Mouse (Mus musculus): ENCODE measurements at regions not wholly inside any gene's neighbourhood (a gene's known extent, or its start where the extent isn't known, plus 50 kb on each side); places are given as distances from the start of the nearest gene placed in this dataset.

- Histone ChIP-seq H3K9ac (replicated peaks; ENCODE audit: low read length) (no peak overlapping the region), H3K4me1 (ENCODE audit: insufficient read depth, low read length) (no peaks in the 10 kb centered on the region), H3K36me3 (ENCODE audit: insufficient read depth, low read length) (no peaks in the 10 kb centered on the region), H3K4me3 (ENCODE audit: low read length) (no peak overlapping the region), H3K27me3 (ENCODE audit: insufficient read depth, low read length) (no peaks in the 10 kb centered on the region), H3K27ac (no peak overlapping the region), H3K4me2 (ENCODE audit: low read depth, low read length) (no peak overlapping the region), H3K9me3 (ENCODE audit: low read length) (no peaks in the 10 kb centered on the region)
- WGBS: 92% methylated on average over 11 of the region's 11 CpGs
- no peak for DNase-seq (ENCODE audit: low spot score)
- no peak for TF ChIP-seq CTCF (IDR thresholded peaks at IDR 0.05; ENCODE audit: low read depth)
- ATAC-seq: no peak
Measured at GRCm38 (mm10) chr9:91151893-91152292, 210.3 kb upstream of the Zic4 start.

DNA sequence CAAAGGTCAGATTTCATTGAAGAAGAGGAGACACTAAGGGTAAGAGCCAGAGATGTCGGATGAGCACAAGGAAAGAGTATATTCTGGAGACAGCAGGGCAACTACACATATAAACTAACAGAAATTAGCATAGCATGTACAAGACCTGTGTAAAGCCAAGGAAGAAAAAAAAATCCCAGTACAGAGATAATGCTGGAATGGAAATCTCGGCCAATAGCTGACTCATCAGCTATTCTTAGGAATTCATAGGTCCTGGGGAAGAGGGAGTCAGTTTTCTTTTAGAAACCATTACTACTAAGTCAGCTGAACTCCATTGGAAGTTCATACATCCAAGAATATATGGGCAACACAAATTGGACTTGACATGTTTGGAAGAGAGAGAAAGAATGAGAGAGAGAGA is 202.9 kb upstream of the Zic4 start:
- Histone ChIP-seq H3K27me3 (ENCODE audit: insufficient read depth, low read length) (no peaks in the 10 kb centered on the region), H3K27ac (no peak overlapping the region), H3K4me1 (ENCODE audit: insufficient read depth, low read length) (no peaks in the 10 kb centered on the region), H3K9me3 (ENCODE audit: low read length) (no peaks in the 10 kb centered on the region), H3K36me3 (ENCODE audit: insufficient read depth, low read length) (no peaks in the 10 kb centered on the region), H3K9ac (replicated peaks; ENCODE audit: low read length) (no peak overlapping the region), H3K4me3 (ENCODE audit: low read length) (no peak overlapping the region), H3K4me2 (ENCODE audit: low read depth, low read length) (no peak overlapping the region)
- 88% methylated on average over 2 of the region's 2 CpGs for WGBS
- TF ChIP-seq CTCF (IDR thresholded peaks at IDR 0.05; ENCODE audit: low read depth): no peak
- no peak for ATAC-seq
- no peak for DNase-seq (ENCODE audit: low spot score)

- TF ChIP-seq CTCF (IDR thresholded peaks at IDR 0.05; ENCODE audit: low read depth): no peak
- DNase-seq (ENCODE audit: low spot score): peak; percentile 26
Measured at GRCm38 (mm10) chr9:91167871-91168270, 194.3 kb upstream of the Zic4 start.

DNA sequence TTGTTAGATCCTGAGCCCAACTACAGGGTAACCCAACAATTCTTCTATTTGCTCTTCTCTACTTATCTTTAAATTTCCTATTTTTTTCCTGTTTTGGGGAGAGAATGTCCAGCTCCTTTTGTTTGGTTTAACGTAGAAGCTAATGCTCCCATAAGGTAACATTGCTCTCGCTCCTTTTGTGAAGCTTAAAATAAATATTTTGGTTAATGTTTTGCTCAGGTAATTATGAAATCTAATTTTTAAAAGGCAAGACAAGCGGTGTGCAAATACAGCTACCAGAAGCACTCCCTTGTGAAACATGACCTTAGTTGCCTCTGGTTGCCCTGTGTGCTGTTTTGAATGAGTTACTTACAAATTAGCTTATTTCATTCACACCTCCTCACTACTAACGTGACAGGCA is 169.0 kb upstream of the Zic4 start:
- H3K9ac ChIP-seq (replicated peaks; ENCODE audit: low read length): no peak overlapping the region
- 87% methylated on average over 4 of the region's 4 CpGs for WGBS

More at GRCm38 (mm10) chr9:91167871-91168270, 194.3 kb upstream of the Zic4 start:
- H3K4me1 ChIP-seq (ENCODE audit: insufficient read depth, low read length): no peaks in the 10 kb centered on the region
- no peak overlapping the region for H3K27ac ChIP-seq
- ATAC-seq: no peak
- no peaks in the 10 kb centered on the region for H3K27me3 ChIP-seq (ENCODE audit: insufficient read depth, low read length)
- no peaks in the 10 kb centered on the region for H3K9me3 ChIP-seq (ENCODE audit: low read length)
- H3K4me3 ChIP-seq (ENCODE audit: low read length): no peak overlapping the region
- H3K4me2 ChIP-seq (ENCODE audit: low read depth, low read length): no peak overlapping the region
- H3K36me3 ChIP-seq (ENCODE audit: insufficient read depth, low read length): no peaks in the 10 kb centered on the region
- no peak overlapping the region for H3K9ac ChIP-seq (replicated peaks; ENCODE audit: low read length)

GRCm38 (mm10) chr9:91193954-91194353 is 168.3 kb upstream of the Zic4 start:
- H3K9me3 ChIP-seq (ENCODE audit: low read length): no peaks in the 10 kb centered on the region
- no peak for TF ChIP-seq CTCF (IDR thresholded peaks at IDR 0.05; ENCODE audit: low read depth)

More for the DNA sequence above, 169.0 kb upstream of the Zic4 start:
- H3K9me3 ChIP-seq (ENCODE audit: low read length): no peaks in the 10 kb centered on the region
- TF ChIP-seq CTCF (IDR thresholded peaks at IDR 0.05; ENCODE audit: low read depth): no peak
- H3K27ac ChIP-seq: no peak overlapping the region
- no peak overlapping the region for H3K4me2 ChIP-seq (ENCODE audit: low read depth, low read length)
- no peak for DNase-seq (ENCODE audit: low spot score)
- ATAC-seq: no peak
- no peaks in the 10 kb centered on the region for H3K27me3 ChIP-seq (ENCODE audit: insufficient read depth, low read length)
- no peaks in the 10 kb centered on the region for H3K4me1 ChIP-seq (ENCODE audit: insufficient read depth, low read length)
- H3K36me3 ChIP-seq (ENCODE audit: insufficient read depth, low read length): no peaks in the 10 kb centered on the region
- H3K4me3 ChIP-seq (ENCODE audit: low read length): no peak overlapping the region

GRCm38 (mm10) chr9:91207281-91207680 is 154.9 kb upstream of the Zic4 start:
- no peak for TF ChIP-seq CTCF (IDR thresholded peaks at IDR 0.05; ENCODE audit: low read depth)
- no peak overlapping the region for H3K9ac ChIP-seq (replicated peaks; ENCODE audit: low read length)
- no peaks in the 10 kb centered on the region for H3K9me3 ChIP-seq (ENCODE audit: low read length)
- H3K4me2 ChIP-seq (ENCODE audit: low read depth, low read length): no peak overlapping the region
- ATAC-seq (no peak), DNase-seq (ENCODE audit: low spot score) (no peak)
- no peak overlapping the region for H3K27ac ChIP-seq
- no peak overlapping the region for H3K4me3 ChIP-seq (ENCODE audit: low read length)
- H3K36me3 ChIP-seq (ENCODE audit: insufficient read depth, low read length): no peaks in the 10 kb centered on the region
- 60% methylated on average over 2 of the region's 2 CpGs for WGBS
- no peaks in the 10 kb centered on the region for H3K4me1 ChIP-seq (ENCODE audit: insufficient read depth, low read length)
- no peaks in the 10 kb centered on the region for H3K27me3 ChIP-seq (ENCODE audit: insufficient read depth, low read length)

More at GRCm38 (mm10) chr9:91193954-91194353, 168.3 kb upstream of the Zic4 start:
- no peak overlapping the region for H3K4me2 ChIP-seq (ENCODE audit: low read depth, low read length)
- DNase-seq (ENCODE audit: low spot score) (no peak), ATAC-seq (no peak)
- no peak overlapping the region for H3K4me3 ChIP-seq (ENCODE audit: low read length)
- no peaks in the 10 kb centered on the region for H3K36me3 ChIP-seq (ENCODE audit: insufficient read depth, low read length)
- no peak overlapping the region for H3K9ac ChIP-seq (replicated peaks; ENCODE audit: low read length)
- no peaks in the 10 kb centered on the region for H3K4me1 ChIP-seq (ENCODE audit: insufficient read depth, low read length)
- H3K27me3 ChIP-seq (ENCODE audit: insufficient read depth, low read length): no peaks in the 10 kb centered on the region
- H3K27ac ChIP-seq: no peak overlapping the region
- WGBS: 89% methylated on average over 3 of the region's 3 CpGs

GRCm38 (mm10) chr9:91227673-91228440 is 134.4 kb upstream of the Zic4 start:
- ATAC-seq: peak; percentile 86
- DNase-seq (ENCODE audit: low spot score): peak; percentile 45
- Histone ChIP-seq H3K9ac (replicated peaks; ENCODE audit: low read length) (no peak overlapping the region), H3K4me1 (ENCODE audit: insufficient read depth, low read length) (no peaks in the 10 kb centered on the region), H3K27me3 (ENCODE audit: insufficient read depth, low read length) (no peaks in the 10 kb centered on the region), H3K4me3 (ENCODE audit: low read length) (no peak overlapping the region; the same call in 1 of the 2 replicates), H3K36me3 (ENCODE audit: insufficient read depth, low read length) (no peaks in the 10 kb centered on the region), H3K4me2 (ENCODE audit: low read depth, low read length) (peak overlapping the region; percentile 46), H3K27ac (peak overlapping the region; percentile 27; the same call in 1 of the 2 replicates), H3K9me3 (ENCODE audit: low read length) (no peaks in the 10 kb centered on the region)
- no peak for TF ChIP-seq CTCF (IDR thresholded peaks at IDR 0.05; ENCODE audit: low read depth)
- 25% methylated on average over 10 of the region's 10 CpGs for whole genome bisulfite sequencing

Data from hindbrain, postnatal 0 days (tissue).